Mouse (Mus musculus): ENCODE data around the gene Mphosph10. TPM values are rescaled to one million over a fixed set of nuclear protein-coding genes. Genes with fewer than 3 reads are reported as not detected.

Gene Mphosph10
- polyA plus RNA-seq, 1 experiment from 2014 or later: 48.5 TPM

DNA sequence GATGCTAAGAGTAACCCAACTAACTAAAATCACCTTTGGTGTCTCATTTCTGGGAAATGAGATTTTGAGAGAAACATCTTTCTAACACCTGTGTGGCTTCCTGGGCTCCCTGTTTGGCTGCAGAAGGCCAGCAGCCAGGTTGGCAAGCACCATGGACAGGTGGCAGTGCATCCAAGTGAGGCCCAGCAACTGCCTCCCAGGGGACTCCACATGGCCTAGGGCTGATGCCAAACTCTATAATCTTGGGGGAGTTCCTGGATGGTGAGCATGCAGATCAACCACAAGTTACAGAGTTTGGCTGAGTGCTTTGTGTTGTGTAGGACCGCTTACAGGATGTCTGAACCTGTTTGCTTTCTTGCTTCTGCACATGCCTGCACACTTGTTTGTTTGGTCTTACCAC is 59.4 kb downstream of the Mphosph10 start:
- Histone ChIP-seq H3K4me1 (no peaks in the 10 kb centered on the region), H3K36me3 (replicated peaks) (peaks cover 37% of the 10 kb centered on the region), H3K9ac (no peak overlapping the region), H3K27ac (no peak overlapping the region), H3K4me2 (no peak overlapping the region), H3K9me3 (no peaks in the 10 kb centered on the region), H3K27me3 (no peaks in the 10 kb centered on the region), H3K4me3 (replicated peaks) (no peak overlapping the region)
- no peak for ATAC-seq (ENCODE audit: low FRiP score)
- WGBS: 90% methylated on average over 1 of the region's 1 CpGs

DNA sequence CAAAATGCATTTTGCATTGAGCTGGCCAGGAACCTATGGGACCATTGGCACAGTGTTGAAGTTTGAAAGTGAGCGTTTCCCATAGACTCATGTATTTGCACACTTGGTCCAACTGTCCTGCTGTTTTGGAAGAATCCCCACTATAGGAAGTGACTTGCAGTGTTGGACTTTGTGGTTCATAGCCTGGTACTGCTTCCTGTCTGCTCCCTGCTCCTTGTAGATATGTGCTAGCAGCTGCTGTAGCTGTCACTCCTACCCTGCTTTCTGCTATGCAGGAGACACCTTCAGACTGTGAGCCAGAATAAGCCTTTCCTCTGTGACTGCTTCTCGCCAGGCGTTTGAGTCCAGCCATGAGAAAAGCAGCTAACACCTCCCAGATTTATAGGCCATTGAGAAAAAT is 60.8 kb downstream of the Mphosph10 start:
- H3K27me3 ChIP-seq: no peaks in the 10 kb centered on the region
- H3K4me3 ChIP-seq (replicated peaks): no peak overlapping the region
- no peaks in the 10 kb centered on the region for H3K9me3 ChIP-seq
- no peak overlapping the region for H3K4me2 ChIP-seq
- H3K4me1 ChIP-seq: no peaks in the 10 kb centered on the region
- 95% methylated on average over 3 of the region's 3 CpGs for WGBS
- peaks cover 26% of the 10 kb centered on the region for H3K36me3 ChIP-seq (replicated peaks)
- H3K27ac ChIP-seq: no peak overlapping the region
- no peak for ATAC-seq (ENCODE audit: low FRiP score)
- H3K9ac ChIP-seq: no peak overlapping the region

DNA sequence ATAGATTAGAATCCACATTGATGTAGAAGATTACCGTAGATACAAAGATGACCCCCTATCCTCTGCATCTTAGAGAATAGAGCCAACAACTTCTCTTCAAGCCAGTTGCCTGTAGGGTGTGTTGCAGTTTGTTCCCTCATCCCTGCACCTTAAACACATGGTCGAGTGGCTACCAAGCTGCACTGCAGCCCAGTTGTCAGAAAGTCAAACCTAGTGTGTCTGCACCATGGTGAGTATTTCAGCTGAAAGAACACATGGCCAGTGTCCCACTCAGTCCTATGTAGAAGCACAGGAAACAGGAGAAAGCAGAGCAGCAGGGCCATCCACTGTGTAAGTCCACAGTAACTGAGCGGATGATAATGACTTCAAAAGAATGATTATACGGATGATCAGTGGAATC is 64.6 kb downstream of the Mphosph10 start:
- Histone ChIP-seq H3K36me3 (replicated peaks) (peaks cover 8% of the 10 kb centered on the region; the same call in 1 of the 2 replicates), H3K4me2 (no peak overlapping the region), H3K4me1 (no peaks in the 10 kb centered on the region), H3K9ac (no peak overlapping the region), H3K27me3 (no peaks in the 10 kb centered on the region), H3K9me3 (no peaks in the 10 kb centered on the region), H3K4me3 (replicated peaks) (no peak overlapping the region), H3K27ac (no peak overlapping the region)
- 84% methylated on average over 4 of the region's 4 CpGs for WGBS
- no peak for ATAC-seq (ENCODE audit: low FRiP score)

DNA sequence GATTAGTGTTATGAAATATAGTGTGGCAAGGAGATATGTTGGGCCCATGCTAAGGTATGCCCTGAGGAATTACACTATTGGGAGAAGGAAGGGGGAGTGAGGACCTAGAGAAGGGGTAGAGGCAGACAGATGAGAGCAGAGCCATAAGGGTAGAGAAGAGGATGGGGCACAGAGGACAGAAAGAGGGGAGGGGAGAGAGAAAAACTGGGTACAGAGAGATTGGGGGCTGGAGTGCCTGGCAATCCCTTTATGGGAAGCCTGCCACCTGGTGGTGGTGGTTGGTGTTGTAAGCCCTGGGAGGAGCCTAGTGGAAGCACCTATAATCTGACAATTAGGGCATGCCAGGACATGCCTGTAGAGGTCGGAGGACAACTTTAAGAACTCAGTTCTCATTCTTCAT is 65.2 kb downstream of the Mphosph10 start:
- H3K9ac ChIP-seq: no peak overlapping the region
- H3K27me3 ChIP-seq: no peaks in the 10 kb centered on the region
- H3K4me1 ChIP-seq: no peaks in the 10 kb centered on the region
- H3K4me3 ChIP-seq (replicated peaks): no peak overlapping the region
- peak; percentile 63 for ATAC-seq (ENCODE audit: low FRiP score)
- no peak overlapping the region for H3K4me2 ChIP-seq
- no peak overlapping the region for H3K27ac ChIP-seq
- H3K36me3 ChIP-seq (replicated peaks): peaks cover 6% of the 10 kb centered on the region
- 41% methylated on average over 1 of the region's 1 CpGs for WGBS
- H3K9me3 ChIP-seq: no peaks in the 10 kb centered on the region

Other genes starting within 250 kb of the Mphosph10 start
- gene Trpm1, start 238.4 kb downstream of the Mphosph10 start, polyA plus RNA-seq (2016; fragmentation: Nextera tagmentation; extraction: Ambion mirVana): 0.63 and 2.0 TPM in 2 replicates
- gene Mtmr10, start 104.6 kb downstream of the Mphosph10 start, polyA plus RNA-seq (2016; fragmentation: Nextera tagmentation; extraction: Ambion mirVana): 12.3 and 12.4 TPM in 2 replicates
- gene Fan1, start 18.2 kb downstream of the Mphosph10 start, polyA plus RNA-seq (2016; fragmentation: Nextera tagmentation; extraction: Ambion mirVana): 9.1 and 10.2 TPM in 2 replicates
- 30.7 and 34.9 TPM in 2 replicates for gene Mcee, start 339 bp upstream of the Mphosph10 start, polyA plus RNA-seq (2016; fragmentation: Nextera tagmentation; extraction: Ambion mirVana)
- gene Apba2, start 109.4 kb upstream of the Mphosph10 start, polyA plus RNA-seq (2016; fragmentation: Nextera tagmentation; extraction: Ambion mirVana): 101 and 106 TPM in 2 replicates

Data from forebrain, embryonic 12.5 days (tissue).